Mouse (Mus musculus): ENCODE data around the gene B3gnt3. TPM values are rescaled to one million over a fixed set of nuclear protein-coding genes. Genes with fewer than 3 reads are reported as not detected.
"Not testable (repeated sequence)": the region's sequence is repeated elsewhere in the genome, so short reads cannot be mapped to it uniquely, and the experiment has no call there.

Gene B3gnt3
- total RNA-seq, 1 experiment from 2014 or later = 1.3 TPM

DNA sequence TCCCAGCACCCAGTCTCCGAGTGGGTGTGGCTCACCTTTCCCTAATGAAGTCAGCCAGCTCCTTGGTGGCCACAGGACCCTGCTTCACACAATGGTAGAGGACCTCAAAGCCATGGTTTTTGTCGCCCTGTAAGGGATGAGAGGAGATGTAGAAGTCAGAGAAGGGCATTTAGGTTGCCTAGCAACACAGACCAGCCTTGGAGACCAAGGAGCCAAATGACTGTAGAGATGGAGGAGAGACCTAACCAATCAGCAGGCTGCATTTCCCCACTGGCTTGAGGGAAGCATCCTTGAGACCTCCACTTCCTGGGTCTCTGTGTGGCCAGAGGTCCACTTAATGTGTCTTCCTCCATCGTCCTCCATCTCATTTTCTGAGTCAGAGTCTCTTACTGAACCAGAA lies 16.7 kb upstream of the B3gnt3 start:
- ATAC-seq (replicated peaks in 1 of 2; ENCODE audit: insufficient read depth in 1 of 2, low FRiP score in 2 of 2, low TSS enrichment in 1 of 2, low read depth in 1 of 2, poor library complexity in 2 of 2, severe bottlenecking in 2 of 2) = no peak

DNA sequence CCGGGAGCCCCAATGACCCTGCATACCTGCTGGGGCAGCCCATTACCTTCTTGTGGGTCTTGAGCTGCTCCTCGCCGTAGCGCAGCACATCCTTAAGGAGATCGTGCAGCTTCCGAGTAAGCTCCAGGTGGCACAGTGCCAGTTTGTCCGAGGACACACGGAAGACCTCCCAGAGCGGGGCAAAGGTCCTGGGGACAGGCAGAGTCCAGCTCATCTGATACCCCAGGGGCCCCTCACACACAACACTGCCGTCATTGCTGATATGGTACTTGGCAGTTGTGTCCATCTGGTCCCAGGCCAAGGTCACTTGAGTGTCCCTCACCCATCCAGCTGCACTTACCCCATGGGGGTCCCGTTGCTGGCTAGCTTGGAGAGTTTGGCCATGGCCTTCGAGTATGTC lies 15.5 kb upstream of the B3gnt3 start:
- ATAC-seq (replicated peaks in 1 of 2; ENCODE audit: insufficient read depth in 1 of 2, low FRiP score in 2 of 2, low TSS enrichment in 1 of 2, low read depth in 1 of 2, poor library complexity in 2 of 2, severe bottlenecking in 2 of 2) = no peak

DNA sequence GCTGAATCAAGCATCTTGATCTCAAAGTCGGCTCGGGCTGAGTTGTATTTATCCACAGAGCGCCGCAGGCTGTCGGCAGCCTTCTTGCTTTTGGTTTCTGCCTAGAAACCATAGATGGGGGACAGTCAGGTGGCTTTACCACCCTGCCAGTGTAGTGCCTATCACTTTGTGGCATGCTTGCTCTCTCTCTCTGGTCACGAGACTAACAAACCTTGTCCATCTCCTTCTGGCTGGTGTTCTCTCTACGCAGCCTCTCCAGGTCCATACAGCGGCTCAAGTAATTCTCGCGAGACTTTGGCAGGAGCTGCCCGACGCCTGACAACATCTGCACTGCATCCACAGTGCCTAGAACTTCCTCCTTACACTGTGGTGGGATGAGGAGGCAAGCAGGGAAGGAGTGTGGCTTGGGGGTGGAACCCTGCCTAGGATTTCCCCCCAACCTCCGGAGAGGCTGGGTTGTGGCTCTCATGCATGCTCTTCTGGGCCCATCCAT lies 15.0 kb upstream of the B3gnt3 start:
- ATAC-seq (replicated peaks in 1 of 2; ENCODE audit: insufficient read depth in 1 of 2, low FRiP score in 2 of 2, low TSS enrichment in 1 of 2, low read depth in 1 of 2, poor library complexity in 2 of 2, severe bottlenecking in 2 of 2) = no peak

DNA sequence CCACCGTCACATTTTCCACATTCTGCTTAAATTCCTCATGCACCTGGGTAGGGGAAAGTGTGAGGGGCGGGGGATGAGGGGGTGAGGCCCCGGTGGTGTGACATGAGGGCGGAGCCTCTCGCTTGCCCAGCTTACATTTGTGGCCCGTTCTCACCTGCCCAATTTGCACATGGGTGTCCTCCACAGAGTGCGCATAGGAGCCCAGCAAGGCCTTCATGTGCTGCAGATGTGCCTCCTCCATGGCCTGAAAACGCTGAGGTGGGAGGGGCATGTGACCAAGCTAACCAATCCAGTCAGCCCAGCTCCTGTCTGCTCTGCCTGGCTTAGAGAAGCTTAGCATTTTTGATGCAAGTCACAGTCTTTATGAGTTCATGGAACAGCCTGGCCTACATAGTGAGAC lies 13.9 kb upstream of the B3gnt3 start:
- no peak for ATAC-seq (replicated peaks in 1 of 2; ENCODE audit: insufficient read depth in 1 of 2, low FRiP score in 2 of 2, low TSS enrichment in 1 of 2, low read depth in 1 of 2, poor library complexity in 2 of 2, severe bottlenecking in 2 of 2)

DNA sequence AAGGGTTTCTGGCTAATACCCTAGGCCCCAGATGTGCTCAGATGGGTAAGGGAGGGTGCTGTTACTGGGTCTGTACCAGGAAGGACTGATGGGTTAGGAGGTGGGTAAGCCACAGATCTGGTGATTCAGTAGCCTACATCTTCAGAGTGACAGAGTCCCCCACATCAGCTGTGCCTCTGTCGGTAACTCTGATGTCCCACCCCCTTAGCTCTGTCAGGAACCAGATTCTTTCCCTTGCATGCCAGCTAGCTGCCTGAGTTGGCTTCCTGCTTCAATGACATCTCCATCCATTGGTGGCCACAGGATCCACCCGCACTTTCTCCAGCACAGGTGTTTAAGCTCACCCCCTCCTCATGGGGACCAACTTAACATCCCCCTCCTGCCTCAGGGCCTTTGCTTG lies 10.0 kb upstream of the B3gnt3 start:
- no peak for ATAC-seq (replicated peaks in 1 of 2; ENCODE audit: insufficient read depth in 1 of 2, low FRiP score in 2 of 2, low TSS enrichment in 1 of 2, low read depth in 1 of 2, poor library complexity in 2 of 2, severe bottlenecking in 2 of 2)

DNA sequence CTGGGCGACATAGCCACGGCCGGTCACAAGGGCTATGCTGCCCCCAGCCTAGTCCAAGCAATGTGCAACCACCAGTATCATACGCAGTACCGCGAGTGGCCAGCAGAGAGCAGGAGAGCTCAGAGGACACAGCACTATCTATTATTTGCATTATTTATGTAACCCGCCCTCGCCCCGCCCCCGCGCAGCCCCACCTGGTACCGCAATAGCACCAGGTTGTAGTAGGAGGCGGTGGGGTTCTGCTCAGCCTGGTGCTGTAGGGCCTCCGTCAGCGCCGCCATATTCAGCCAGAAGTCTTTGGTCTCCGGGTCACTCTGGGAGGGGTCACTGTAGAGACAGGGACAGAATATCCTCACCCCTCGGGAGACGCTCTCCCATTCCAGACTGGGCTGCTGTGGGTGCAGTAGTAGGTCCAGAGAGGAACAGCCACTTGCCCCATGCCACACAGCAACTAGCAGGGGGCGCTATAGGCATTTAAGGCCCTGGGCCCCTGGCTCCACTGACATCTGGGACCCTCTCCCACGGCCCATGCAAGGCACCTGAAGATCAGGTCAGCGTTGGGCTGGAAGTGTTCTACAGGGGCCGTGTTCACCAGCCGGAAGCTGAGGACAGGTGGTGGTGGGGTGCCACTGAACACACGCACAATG lies 8.3 kb upstream of the B3gnt3 start:
- ATAC-seq (replicated peaks in 1 of 2; ENCODE audit: insufficient read depth in 1 of 2, low FRiP score in 2 of 2, low TSS enrichment in 1 of 2, low read depth in 1 of 2, poor library complexity in 2 of 2, severe bottlenecking in 2 of 2) = peak; percentile 58 to 65

DNA sequence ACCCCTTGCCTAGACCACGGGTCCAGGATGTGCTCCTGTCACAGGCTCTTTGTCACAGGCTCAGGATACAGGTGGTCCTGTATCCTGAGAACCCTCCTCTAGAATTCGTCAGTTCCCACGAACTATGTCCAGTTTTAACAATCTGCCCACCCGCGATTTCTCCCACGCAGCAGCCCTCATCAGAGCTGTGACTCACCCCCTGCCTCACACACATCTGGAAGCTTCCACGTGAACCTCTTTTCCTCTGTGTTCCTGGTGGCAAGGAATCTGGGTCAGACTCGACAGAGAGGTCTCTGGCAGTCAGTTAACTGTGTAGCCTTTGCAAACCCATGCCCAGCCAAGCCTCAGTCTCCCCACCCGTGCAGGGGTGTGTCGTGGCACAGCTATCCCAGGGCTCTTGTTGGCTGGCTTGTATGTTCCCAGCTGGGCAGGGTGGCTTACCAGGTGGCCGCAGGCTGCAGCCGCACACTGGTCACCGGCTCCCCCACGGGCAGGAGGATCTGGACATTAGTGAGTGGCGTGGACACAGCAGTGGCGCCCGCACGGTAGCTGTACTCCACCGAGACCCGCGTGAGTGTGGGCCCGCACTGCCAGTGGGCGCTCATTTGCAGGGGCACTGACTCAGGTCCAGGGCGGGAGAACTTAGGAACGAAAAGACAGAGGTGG lies 7.7 kb upstream of the B3gnt3 start:
- ATAC-seq (replicated peaks in 1 of 2; ENCODE audit: insufficient read depth in 1 of 2, low FRiP score in 2 of 2, low TSS enrichment in 1 of 2, low read depth in 1 of 2, poor library complexity in 2 of 2, severe bottlenecking in 2 of 2) = no peak

DNA sequence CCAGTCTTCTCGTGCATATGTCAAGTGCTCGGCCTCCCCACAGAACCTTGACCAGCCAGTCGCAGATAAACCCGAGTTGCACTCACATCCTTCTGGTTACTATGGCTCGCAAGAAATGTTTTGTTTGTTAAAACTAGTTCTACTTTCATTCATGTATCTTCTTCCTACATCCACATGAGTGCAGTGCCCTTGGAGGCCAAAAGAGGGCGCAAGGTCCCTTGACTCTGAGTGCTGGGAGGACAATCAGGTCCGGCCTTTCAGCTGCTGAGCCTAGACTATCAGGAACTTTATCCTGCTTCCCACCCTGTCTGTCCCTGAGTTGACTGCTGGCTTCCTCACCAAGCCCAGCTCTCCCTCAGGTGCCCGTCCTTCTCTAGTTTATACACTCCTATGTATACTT lies 6.3 kb upstream of the B3gnt3 start:
- peak in 1 of 2 experiments; percentile 64; a peak in 2 of 4 replicates for ATAC-seq (replicated peaks in 1 of 2; ENCODE audit: insufficient read depth in 1 of 2, low FRiP score in 2 of 2, low TSS enrichment in 1 of 2, low read depth in 1 of 2, poor library complexity in 2 of 2, severe bottlenecking in 2 of 2)

DNA sequence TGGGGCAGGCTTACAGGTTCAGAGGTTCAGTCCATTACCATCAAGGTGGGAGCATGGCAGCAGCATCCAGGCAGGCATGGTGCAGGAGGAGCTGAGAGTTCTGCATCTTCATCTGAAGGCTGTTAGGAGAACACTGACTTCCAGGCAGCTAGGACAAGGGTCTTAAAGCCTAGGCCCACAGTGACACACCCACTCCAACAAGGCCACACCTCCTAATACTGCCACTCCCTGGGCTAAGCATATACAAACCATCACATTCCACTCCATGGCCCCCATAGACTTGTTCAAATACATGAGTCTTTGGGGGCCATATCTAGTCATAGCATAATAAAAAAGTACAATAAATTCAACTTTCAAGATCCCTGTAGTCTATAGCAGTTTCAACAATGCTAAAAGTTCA lies 1.8 kb upstream of the B3gnt3 start:
- not testable (repeated sequence) for ATAC-seq (replicated peaks in 1 of 2; ENCODE audit: insufficient read depth in 1 of 2, low FRiP score in 2 of 2, low TSS enrichment in 1 of 2, low read depth in 1 of 2, poor library complexity in 2 of 2, severe bottlenecking in 2 of 2)

DNA sequence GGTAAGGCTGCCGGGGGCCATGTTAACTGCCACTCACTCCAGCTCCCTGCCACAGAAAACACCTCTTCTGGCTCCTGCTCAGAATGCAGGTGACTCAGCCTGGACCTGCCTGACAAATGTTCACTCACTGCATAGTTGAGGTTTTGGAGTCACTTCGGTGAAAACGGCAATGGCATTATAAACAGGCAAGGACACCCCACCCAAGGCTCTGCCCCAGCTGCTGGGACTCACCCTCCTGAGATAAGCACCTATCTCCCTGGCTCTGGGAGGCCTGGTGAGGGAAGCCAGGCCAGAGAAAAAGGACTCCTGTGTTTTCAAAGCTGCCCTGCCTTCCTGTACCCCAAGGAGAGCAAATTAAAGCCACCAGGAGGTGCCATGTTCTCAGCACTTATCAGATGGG lies 1.3 kb upstream of the B3gnt3 start:
- ATAC-seq (replicated peaks in 1 of 2; ENCODE audit: insufficient read depth in 1 of 2, low FRiP score in 2 of 2, low TSS enrichment in 1 of 2, low read depth in 1 of 2, poor library complexity in 2 of 2, severe bottlenecking in 2 of 2) = no peak; a peak in 1 of 4 replicates

DNA sequence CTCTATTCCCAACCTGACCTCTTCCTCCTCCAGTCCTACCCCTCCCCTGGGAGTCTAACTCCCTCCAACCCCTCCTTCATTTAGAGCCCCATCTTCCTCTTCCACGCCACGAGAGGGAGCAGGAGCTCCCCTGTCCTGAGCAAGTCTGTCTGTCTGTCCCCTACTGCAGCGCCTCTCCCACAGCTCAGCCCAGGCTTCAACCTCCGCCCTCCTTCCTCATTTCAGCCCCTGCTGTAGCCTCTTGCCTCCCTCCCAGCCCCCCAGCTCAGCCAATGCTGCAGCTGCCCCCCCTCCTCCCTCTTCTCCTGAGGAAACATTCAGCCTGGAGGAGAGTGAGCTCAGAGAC lies 471 bp upstream of the B3gnt3 start:
- ATAC-seq (replicated peaks in 1 of 2; ENCODE audit: insufficient read depth in 1 of 2, low FRiP score in 2 of 2, low TSS enrichment in 1 of 2, low read depth in 1 of 2, poor library complexity in 2 of 2, severe bottlenecking in 2 of 2) = peak; percentile 55 to 56; a peak in 2 of 4 replicates

DNA sequence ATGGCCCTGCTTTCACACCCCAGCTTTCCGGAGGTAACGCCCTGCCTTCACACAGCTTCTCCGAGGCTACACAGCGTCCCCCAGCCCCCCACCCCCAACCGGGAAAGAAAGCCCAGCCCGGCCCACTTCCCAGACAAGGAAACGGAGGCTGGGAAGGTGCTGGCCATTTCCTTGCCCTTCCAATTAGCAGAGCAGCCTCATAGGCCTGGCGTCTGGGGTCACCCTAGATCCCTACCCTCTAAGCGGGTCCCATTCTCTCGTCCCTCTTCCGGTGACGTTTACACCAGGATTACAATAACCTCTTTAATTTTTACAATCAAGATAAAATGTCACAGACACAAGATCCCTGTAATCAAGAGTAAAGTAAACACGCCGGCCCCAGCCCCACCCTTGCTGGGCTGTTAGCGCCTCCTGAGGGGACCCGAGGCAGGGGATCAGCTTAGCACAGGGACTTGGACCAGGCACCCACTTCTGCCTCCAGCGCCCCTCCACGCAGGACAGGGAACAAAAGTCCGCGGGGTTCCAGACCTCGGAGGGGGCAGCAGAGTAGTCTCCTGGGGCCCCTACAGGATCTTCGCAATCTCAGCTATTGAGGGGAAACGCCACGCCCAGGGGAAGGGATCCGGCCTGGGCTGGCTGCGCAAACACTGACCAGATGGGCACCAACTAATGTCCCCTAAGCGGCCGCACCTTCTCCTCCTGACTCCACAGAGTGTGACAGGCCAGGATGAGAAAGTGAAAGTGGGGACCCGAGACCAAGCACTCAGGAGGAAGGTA lies 908 bp downstream of the B3gnt3 start:
- ATAC-seq (replicated peaks in 1 of 2; ENCODE audit: insufficient read depth in 1 of 2, low FRiP score in 2 of 2, low TSS enrichment in 1 of 2, low read depth in 1 of 2, poor library complexity in 2 of 2, severe bottlenecking in 2 of 2) = peak in 1 of 2 experiments; percentile 30; a peak in 1 of 4 replicates

DNA sequence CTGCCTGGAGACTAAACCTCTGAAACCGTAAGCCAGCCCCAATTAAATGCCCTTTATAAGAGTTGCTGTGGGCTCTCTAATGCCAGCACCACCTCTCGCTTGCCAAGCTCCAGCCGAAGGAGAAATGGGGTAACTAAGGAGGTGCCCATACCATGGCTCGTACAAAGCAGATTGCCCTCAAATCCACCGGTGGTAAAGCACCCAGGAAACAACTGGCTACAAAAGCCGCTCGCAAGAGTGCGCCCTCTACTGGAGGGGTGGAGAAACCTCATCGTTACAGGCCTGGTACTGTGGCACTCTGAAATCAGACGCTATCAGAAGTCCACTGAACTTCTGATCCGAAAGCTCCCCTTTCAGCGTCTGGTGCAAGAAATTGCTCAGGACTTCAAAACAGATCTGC lies 6.1 kb downstream of the B3gnt3 start:
- not testable (repeated sequence) for ATAC-seq (replicated peaks in 1 of 2; ENCODE audit: insufficient read depth in 1 of 2, low FRiP score in 2 of 2, low TSS enrichment in 1 of 2, low read depth in 1 of 2, poor library complexity in 2 of 2, severe bottlenecking in 2 of 2)

DNA sequence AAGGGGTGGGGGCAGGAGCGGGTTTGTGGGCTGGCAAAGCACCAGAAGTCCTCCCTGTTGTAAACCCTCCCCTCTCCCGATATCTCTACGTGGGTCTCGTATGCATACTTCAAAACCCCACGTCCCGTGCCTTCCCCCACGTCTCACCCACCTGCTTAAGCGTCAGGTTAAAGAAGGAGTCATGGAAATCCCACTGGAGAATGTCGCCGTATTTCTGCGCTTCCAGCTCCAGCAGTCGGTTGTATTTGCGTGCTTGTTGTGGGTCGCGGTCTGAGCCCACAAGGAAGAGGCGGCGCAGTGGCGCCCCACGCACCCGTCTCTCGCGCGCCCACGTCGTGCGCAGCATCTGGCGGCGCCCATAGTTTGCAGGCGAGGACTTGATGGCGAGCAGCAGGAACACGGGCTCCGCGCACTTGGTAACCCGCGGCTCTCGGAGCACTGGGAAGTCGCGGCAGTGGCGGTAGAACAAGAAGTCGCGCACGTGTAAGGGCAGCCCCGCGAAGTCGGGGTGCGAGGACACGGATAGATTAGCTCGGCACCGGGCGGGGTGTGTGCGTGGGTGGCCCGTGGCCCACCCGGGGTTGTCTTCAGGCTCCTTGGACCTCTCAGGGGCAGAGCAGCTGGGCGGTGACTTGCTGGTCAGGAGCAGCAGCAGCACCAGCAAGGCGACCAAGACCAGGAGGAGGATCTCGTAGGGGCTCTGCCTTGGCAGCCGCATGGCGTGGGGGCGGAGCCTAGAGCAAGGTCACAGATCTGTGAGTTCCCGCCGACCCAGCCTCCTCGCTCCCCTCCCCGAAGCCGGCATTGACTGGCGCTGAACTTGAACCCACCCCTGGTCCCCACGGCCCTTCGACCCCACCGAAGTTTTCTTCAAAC lies 8.2 kb downstream of the B3gnt3 start:
- peak in 1 of 2 experiments; percentile 15; a peak in 2 of 4 replicates for ATAC-seq (replicated peaks in 1 of 2; ENCODE audit: insufficient read depth in 1 of 2, low FRiP score in 2 of 2, low TSS enrichment in 1 of 2, low read depth in 1 of 2, poor library complexity in 2 of 2, severe bottlenecking in 2 of 2)

DNA sequence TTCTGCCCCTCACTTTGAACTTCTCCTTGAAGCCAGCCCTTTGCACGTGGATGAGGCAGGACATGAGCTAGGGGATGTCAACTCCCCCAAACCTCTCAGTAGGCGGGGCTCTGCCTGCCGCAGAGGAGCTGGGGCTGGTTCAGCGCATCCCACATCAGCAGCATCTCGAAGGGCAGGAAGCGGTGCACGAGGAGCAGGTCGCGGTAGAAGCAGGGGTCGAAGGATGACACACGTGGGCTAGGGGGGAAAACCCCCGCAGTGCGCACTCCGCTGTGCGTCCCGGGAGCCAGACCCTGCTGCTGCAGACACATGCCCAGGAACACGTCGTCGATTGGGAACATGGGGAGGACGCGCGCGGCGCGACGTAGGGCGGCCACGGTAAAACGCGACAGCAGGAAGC lies 9.1 kb downstream of the B3gnt3 start:
- ATAC-seq (replicated peaks in 1 of 2; ENCODE audit: insufficient read depth in 1 of 2, low FRiP score in 2 of 2, low TSS enrichment in 1 of 2, low read depth in 1 of 2, poor library complexity in 2 of 2, severe bottlenecking in 2 of 2) = peak; percentile 44 to 65; a peak in 3 of 4 replicates

DNA sequence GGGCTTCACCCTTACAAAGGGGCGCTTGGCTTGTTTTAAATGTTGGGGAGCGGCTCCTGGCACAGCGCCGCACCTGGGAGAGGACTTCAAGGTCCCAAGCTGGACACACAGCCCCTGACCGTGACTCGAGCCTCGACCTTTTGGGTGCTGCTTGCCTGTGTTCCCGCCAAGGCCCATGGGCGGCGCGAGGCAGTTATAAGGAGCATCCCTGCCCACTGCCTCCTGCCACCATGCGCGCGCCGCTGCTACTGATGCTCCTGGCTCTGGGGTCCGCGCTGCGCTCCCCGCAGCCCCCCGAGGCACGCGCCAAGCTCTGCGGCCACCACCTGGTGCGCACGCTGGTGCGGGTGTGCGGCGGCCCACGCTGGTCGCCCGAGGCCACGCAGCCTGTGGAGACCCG lies 12.6 kb downstream of the B3gnt3 start, which contains the start of gene Insl3:
Gene Insl3 (plus strand): TSS at position 187 of the 400 bp plus-strand sequence.
- no peak for ATAC-seq (replicated peaks in 1 of 2; ENCODE audit: insufficient read depth in 1 of 2, low FRiP score in 2 of 2, low TSS enrichment in 1 of 2, low read depth in 1 of 2, poor library complexity in 2 of 2, severe bottlenecking in 2 of 2)

DNA sequence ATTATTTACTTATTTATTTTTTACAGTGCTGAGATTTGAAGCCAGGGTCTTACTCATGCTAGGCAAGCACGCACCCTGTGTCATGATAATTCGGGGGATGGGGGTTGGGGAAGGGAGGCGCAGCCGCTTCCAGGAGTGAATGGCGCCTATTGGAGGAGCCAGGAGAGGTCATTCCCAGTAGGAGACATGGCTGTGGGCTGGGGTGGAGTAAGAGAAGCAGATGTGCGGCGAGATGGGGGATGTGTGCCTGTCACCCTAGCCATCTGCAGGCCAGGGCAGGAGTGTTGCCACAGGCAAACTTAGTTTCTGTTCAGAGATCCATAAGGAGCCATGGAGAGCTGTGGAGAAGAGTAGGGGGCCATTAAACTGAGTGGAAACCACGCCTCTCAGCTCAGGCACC lies 14.0 kb downstream of the B3gnt3 start:
- ATAC-seq (replicated peaks in 1 of 2; ENCODE audit: insufficient read depth in 1 of 2, low FRiP score in 2 of 2, low TSS enrichment in 1 of 2, low read depth in 1 of 2, poor library complexity in 2 of 2, severe bottlenecking in 2 of 2) = no peak
